Mouse (Mus musculus): ENCODE data around the gene Olfr532.
"Not testable (repeated sequence)": the region's sequence is repeated elsewhere in the genome, so short reads cannot be mapped to it uniquely, and the experiment has no call there.

Gene Olfr532

GRCm38 (mm10) chr7:140421539-140421938 is at the start of gene Olfr532:
Gene Olfr532 (minus strand): TSS chr7:140421639.
- no peak for DNase-seq

GRCm38 (mm10) chr7:140463070-140463469 is 41.6 kb upstream of the Olfr532 start, which contains the start of gene Olfr533:
Gene Olfr533 (plus strand): TSS chr7:140463370.
- not testable (repeated sequence) for DNase-seq

- DNase-seq, result no peak
Observed at GRCm38 (mm10) chr7:140443141-140443540, 21.7 kb upstream of the Olfr532 start.

DNA sequence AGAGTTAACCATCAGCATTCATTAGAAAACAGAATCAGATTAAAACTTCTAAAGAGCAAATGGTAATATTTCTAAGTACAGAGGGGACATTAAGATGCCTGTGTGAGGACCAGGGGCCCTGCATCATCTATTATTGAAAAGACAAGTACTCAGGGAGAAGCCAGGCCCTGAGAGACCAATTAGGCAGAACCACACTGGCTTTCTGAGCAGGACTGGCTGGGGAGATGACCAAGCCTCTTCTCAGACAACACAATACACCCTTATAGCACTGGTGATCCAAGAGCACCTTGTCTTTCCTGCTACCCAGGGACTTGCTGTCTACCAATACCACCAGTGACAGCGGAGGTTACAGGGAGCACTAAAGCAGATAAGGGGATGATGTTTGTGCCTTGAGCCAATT is 18.6 kb downstream of the Olfr532 start, which contains the start of gene Olfr531:
Olfr531 (minus strand) TSS at position 101 of the 400 bp plus-strand sequence.
- DNase-seq, result no peak

DNA sequence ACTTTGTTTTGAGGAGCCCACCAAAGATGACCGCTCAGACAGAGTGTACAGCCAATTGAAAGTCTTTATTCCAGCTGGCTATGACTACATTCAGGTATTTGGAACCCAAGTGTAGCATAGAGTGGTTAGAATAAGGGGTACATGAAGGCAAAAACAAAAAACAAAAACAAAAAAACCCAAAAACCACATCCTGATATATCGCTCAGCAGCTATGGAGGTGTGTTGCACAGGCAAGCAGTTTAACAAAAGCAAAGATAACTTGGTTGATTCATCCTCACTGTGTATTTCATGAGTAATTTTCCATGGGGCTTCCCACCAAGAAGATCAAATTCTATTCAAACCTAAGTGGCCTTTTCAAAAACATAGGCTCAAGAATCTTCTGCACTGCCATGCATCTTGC is 44.5 kb downstream of the Olfr532 start:
- no peak for DNase-seq

DNA sequence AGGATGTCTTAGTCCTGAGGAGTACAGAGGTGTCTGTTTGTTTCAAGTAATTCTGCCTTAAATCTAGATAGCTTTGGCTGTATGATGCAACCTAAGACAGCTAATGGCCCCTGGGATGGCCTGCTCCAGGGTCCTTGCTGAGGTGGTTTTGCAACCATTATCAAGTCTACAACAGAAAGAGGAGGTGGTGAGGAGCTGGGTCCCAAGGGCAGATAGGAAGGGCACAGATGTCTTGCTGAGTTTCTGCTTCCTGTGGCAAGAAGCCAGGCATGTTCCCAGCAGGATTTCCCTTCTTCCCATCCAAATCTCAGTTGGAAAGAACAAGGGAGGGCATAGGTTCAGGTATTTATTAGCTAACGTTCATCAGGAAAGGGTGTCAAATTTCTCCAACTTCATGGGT is 45.2 kb downstream of the Olfr532 start, which contains the start of gene Olfr530:
Olfr530 (minus strand) TSS at position 101 of the 400 bp plus-strand sequence.
- DNase-seq, result no peak

DNA sequence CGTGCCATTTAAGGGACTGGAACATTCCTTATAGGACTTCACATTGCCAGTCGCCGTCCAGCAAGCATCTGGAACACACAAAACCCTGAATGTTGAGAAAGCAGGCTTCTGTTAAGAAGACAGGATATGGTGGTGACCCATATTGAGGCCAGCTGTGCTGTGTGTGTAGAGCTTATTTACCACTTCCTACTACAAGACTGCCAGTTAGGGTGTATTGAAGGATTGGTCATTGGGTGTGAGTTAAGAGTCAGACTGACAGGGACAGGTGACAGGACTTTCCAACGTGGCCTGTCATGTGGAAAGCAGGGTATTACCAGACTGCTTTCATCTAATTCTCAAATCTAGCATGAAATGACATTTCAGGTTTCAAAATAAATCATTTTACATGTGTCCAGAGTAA is 47.1 kb downstream of the Olfr532 start:
- no peak for DNase-seq

Data from lung, postnatal 4 days (tissue).